Mouse (Mus musculus) limb, embryonic 13.5 days (tissue): ENCODE data around the gene Cpa1. TPM values are rescaled to one million over a fixed set of nuclear protein-coding genes. Genes with fewer than 3 reads are reported as not detected.

Experiments used
- ATAC-seq: fragments of 200-750 bp; cut with Nextera tagmentation; 2 replicates; pipeline ENCODE4 v1.8.0; 2017; ENCODE audit warnings: low read depth, moderate number of reproducible peaks, moderate TSS enrichment; ENCODE audit not compliant: low FRiP score
- H3K27ac ChIP-seq: fragments of 300-500 bp; sonication (generic); 2 replicates; pipeline ENCODE4 v1.5.1; 2015; ENCODE audit warnings: inconsistent platforms, mild to moderate bottlenecking, moderate library complexity
- H3K27me3 ChIP-seq: fragments of 300-500 bp; sonication (generic); 2 replicates; pipeline ENCODE4 v1.6.1; 2015; ENCODE audit warnings: mild to moderate bottlenecking, inconsistent platforms
- H3K36me3 ChIP-seq: fragments of 300-500 bp; sonication (generic); 2 replicates; pipeline ENCODE4 v1.6.1; 2015; ENCODE audit warnings: inconsistent platforms, mild to moderate bottlenecking, moderate library complexity
- H3K4me1 ChIP-seq: fragments of 300-500 bp; sonication (generic); 2 replicates; pipeline ENCODE4 v1.6.1; 2015; ENCODE audit warnings: inconsistent platforms
- H3K4me2 ChIP-seq: fragments of 300-500 bp; sonication (generic); replicated peaks from 2 replicates; pipeline ENCODE4 v1.6.1; 2015; ENCODE audit warnings: inconsistent platforms, mild to moderate bottlenecking, moderate library complexity
- H3K4me3 ChIP-seq: fragments of 300-500 bp; sonication (generic); 2 replicates; pipeline ENCODE4 v1.5.1; 2015; ENCODE audit warnings: moderate library complexity, mild to moderate bottlenecking, inconsistent platforms
- H3K9ac ChIP-seq: fragments of 300-500 bp; sonication (generic); 2 replicates; pipeline ENCODE4 v1.6.1; 2015; ENCODE audit warnings: mild to moderate bottlenecking, inconsistent platforms
- H3K9me3 ChIP-seq: fragments of 300-500 bp; sonication (generic); 2 replicates; pipeline ENCODE4 v1.6.1; 2016; ENCODE audit warnings: inconsistent platforms
- WGBS: fragments of 180-500 bp; shearing (Covaris S2); methylation state at CpG from one replicate; pipeline ENCODE4 v1.1.7; 2015; 5-methylcytosine and 5-hydroxymethylcytosine counted together
- polyA plus RNA-seq: library from polyadenylated mRNA; unstranded; fragments of >200 nt; fragmentation: Nextera tagmentation; extraction: Ambion mirVana; gene quantifications from 2 replicates; pipeline ENCODE4 v1.2.1, GENCODE M21; 2015

Gene Cpa1
- polyA plus RNA-seq, 1 experiment from 2014 or later: 0.88 TPM

- no peak overlapping the region for H3K4me3 ChIP-seq
- H3K9ac ChIP-seq: no peak overlapping the region
- H3K9me3 ChIP-seq: no peaks in the 10 kb centered on the region
- no peaks in the 10 kb centered on the region for H3K27me3 ChIP-seq
- peak overlapping the region; percentile 39; the same call in 1 of the 2 replicates for H3K27ac ChIP-seq
- peaks cover 3% of the 10 kb centered on the region for H3K36me3 ChIP-seq
- ATAC-seq: no peak
- WGBS: 72% methylated on average over 9 of the region's 9 CpGs
- peak overlapping the region; percentile 7; the same call in 1 of the 2 replicates for H3K4me2 ChIP-seq
- peaks cover 81% of the 10 kb centered on the region for H3K4me1 ChIP-seq
Observed at GRCm38 (mm10) chr6:30677591-30677990, 38.6 kb downstream of the Cpa1 start.

GRCm38 (mm10) chr6:30678482-30678881 is 39.5 kb downstream of the Cpa1 start:
- Histone ChIP-seq H3K4me3 (no peak overlapping the region), H3K4me1 (peaks cover 81% of the 10 kb centered on the region), H3K9ac (no peak overlapping the region), H3K9me3 (no peaks in the 10 kb centered on the region), H3K27me3 (no peaks in the 10 kb centered on the region), H3K36me3 (peaks cover 3% of the 10 kb centered on the region), H3K27ac (peak overlapping the region; percentile 53; the same call in 1 of the 2 replicates), H3K4me2 (no peak overlapping the region)
- no peak for ATAC-seq
- WGBS: 64% methylated on average over 6 of the region's 6 CpGs

GRCm38 (mm10) chr6:30679567-30679966 is 40.5 kb downstream of the Cpa1 start:
- ATAC-seq: no peak
- WGBS: 62% methylated on average over 5 of the region's 5 CpGs
- Histone ChIP-seq H3K4me1 (peaks cover 73% of the 10 kb centered on the region), H3K36me3 (peaks cover 3% of the 10 kb centered on the region), H3K27me3 (no peaks in the 10 kb centered on the region), H3K4me3 (no peak overlapping the region), H3K9ac (peak overlapping the region; percentile 45), H3K9me3 (no peaks in the 10 kb centered on the region), H3K4me2 (peak overlapping the region; percentile 30), H3K27ac (peak overlapping the region; percentile 75)

GRCm38 (mm10) chr6:30680442-30680841 is 41.4 kb downstream of the Cpa1 start:
- WGBS: 45% methylated on average over 7 of the region's 7 CpGs

GRCm38 (mm10) chr6:30681935-30682900 is 43.2 kb downstream of the Cpa1 start:
- peaks cover 3% of the 10 kb centered on the region for H3K36me3 ChIP-seq
- H3K9ac ChIP-seq: peak overlapping the region; percentile 39; the same call in 1 of the 2 replicates
- no peaks in the 10 kb centered on the region for H3K27me3 ChIP-seq
- peak overlapping the region; percentile 97 for H3K27ac ChIP-seq
- 30% methylated on average over 13 of the region's 13 CpGs for WGBS
- peaks cover 53% of the 10 kb centered on the region for H3K4me1 ChIP-seq
- H3K4me3 ChIP-seq: no peak overlapping the region
- H3K4me2 ChIP-seq: peak overlapping the region; percentile 39
- no peaks in the 10 kb centered on the region for H3K9me3 ChIP-seq
- peak; percentile 88 for ATAC-seq

More at GRCm38 (mm10) chr6:30680442-30680841, 41.4 kb downstream of the Cpa1 start:
- Histone ChIP-seq H3K9me3 (no peaks in the 10 kb centered on the region), H3K4me1 (peaks cover 64% of the 10 kb centered on the region), H3K27ac (peak overlapping the region; percentile 75), H3K9ac (no peak overlapping the region), H3K36me3 (peaks cover 3% of the 10 kb centered on the region), H3K4me3 (no peak overlapping the region), H3K4me2 (no peak overlapping the region), H3K27me3 (no peaks in the 10 kb centered on the region)
- ATAC-seq: peak; percentile 55; the same call in 1 of the 2 replicates

- Histone ChIP-seq H3K4me3 (no peak overlapping the region), H3K9ac (no peak overlapping the region), H3K4me2 (no peak overlapping the region), H3K36me3 (peaks cover 3% of the 10 kb centered on the region; the same call in 1 of the 2 replicates), H3K27me3 (no peaks in the 10 kb centered on the region), H3K4me1 (peaks cover 41% of the 10 kb centered on the region), H3K9me3 (no peaks in the 10 kb centered on the region), H3K27ac (no peak overlapping the region)
- ATAC-seq: no peak
- 73% methylated on average over 1 of the region's 1 CpGs for WGBS
Observed at GRCm38 (mm10) chr6:30684570-30684969, 45.6 kb downstream of the Cpa1 start.

GRCm38 (mm10) chr6:30687198-30687597 is 48.2 kb downstream of the Cpa1 start:
- H3K4me1 ChIP-seq: peaks cover 17% of the 10 kb centered on the region
- H3K9me3 ChIP-seq: no peaks in the 10 kb centered on the region
- no peak overlapping the region for H3K27ac ChIP-seq
- no peak overlapping the region for H3K4me2 ChIP-seq
- H3K27me3 ChIP-seq: no peaks in the 10 kb centered on the region
- H3K9ac ChIP-seq: no peak overlapping the region
- no peak for ATAC-seq
- H3K36me3 ChIP-seq: 0 out of 2 replicates have a peak, but pooled peaks cover 3% of the 10 kb centered on the region
- whole genome bisulfite sequencing: 85% methylated on average over 7 of the region's 7 CpGs
- H3K4me3 ChIP-seq: no peak overlapping the region

GRCm38 (mm10) chr6:30692826-30693225 is 53.8 kb downstream of the Cpa1 start:
- Histone ChIP-seq H3K4me1 (peaks cover 15% of the 10 kb centered on the region), H3K4me3 (peak overlapping the region; percentile 51), H3K36me3 (no peaks in the 10 kb centered on the region), H3K9me3 (no peaks in the 10 kb centered on the region), H3K27me3 (no peaks in the 10 kb centered on the region), H3K4me2 (peak overlapping the region; percentile 63), H3K27ac (peak overlapping the region; percentile 94), H3K9ac (peak overlapping the region; percentile 60)
- ATAC-seq: peak; percentile 1; the same call in 1 of the 2 replicates
- 73% methylated on average over 5 of the region's 5 CpGs for WGBS

GRCm38 (mm10) chr6:30693350-30693991 is 54.5 kb downstream of the Cpa1 start, which contains the start of gene Cep41:
Cep41 (minus strand) TSS chr6:30693749.
- Histone ChIP-seq H3K9ac (peak within 1 kb of the TSS; percentile 60), H3K27me3 (no peaks in the 10 kb centered on the region), H3K4me1 (peaks cover 15% of the 10 kb centered on the region), H3K4me2 (peak within 1 kb of the TSS; percentile 63), H3K9me3 (no peaks in the 10 kb centered on the region), H3K27ac (peak within 1 kb of the TSS; percentile 94), H3K36me3 (no peaks in the 10 kb centered on the region), H3K4me3 (peak within 1 kb of the TSS; percentile 51)
- WGBS: under 1% methylated on average over 51 of the region's 52 CpGs
- ATAC-seq: peak; percentile 97

GRCm38 (mm10) chr6:30694209-30694608 is 55.2 kb downstream of the Cpa1 start:
- Histone ChIP-seq H3K4me2 (peak overlapping the region; percentile 63), H3K36me3 (no peaks in the 10 kb centered on the region), H3K9ac (0 out of 2 replicates have a peak overlapping the region, but pooled peaks have one; percentile 39), H3K27ac (peak overlapping the region; percentile 94), H3K4me1 (peaks cover 15% of the 10 kb centered on the region), H3K9me3 (no peaks in the 10 kb centered on the region), H3K4me3 (peak overlapping the region; percentile 51), H3K27me3 (no peaks in the 10 kb centered on the region)
- no peak for ATAC-seq
- 27% methylated on average over 6 of the region's 6 CpGs for WGBS
